Mouse (Mus musculus): ENCODE measurements around the gene Zfp410.

Gene Zfp410

DNA sequence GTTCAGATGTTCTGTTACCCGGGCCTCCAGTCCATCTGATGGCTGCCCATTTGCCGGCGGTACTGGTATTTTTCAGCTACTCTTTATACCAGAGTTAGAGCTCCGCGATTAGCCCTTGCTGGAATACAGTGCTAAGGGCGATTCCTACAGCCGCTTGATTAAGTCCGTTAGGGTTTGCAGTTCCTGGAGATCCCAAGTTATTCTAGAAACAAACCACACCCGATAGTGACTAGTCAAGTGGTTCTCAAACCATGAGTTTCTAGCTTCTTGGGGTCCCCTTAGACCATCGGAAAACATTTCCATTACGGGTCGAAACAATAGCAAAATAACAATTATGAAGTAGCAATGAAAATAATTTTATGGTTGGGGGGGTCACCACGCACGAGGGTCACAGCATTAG lies 32.3 kb upstream of the Zfp410 start:
- H3K36me3 ChIP-seq (ENCODE audit: insufficient read depth, low read length) = no peaks in the 10 kb centered on the region
- peaks cover 4% of the 10 kb centered on the region; the same call in 1 of the 2 replicates for H3K27me3 ChIP-seq (ENCODE audit: insufficient read depth, low read length)
- no peak for TF ChIP-seq POU5F1 (IDR thresholded peaks at IDR 0.05; ENCODE audit: borderline replicate concordance, low read length)
- TF ChIP-seq NANOG (IDR thresholded peaks at IDR 0.05; ENCODE audit: borderline replicate concordance, low read length) = no peak
- no peak for TF ChIP-seq CTCF (conservative IDR thresholded peaks at IDR 0.05; ENCODE audit: low read length)
- peaks cover 17% of the 10 kb centered on the region for H3K4me1 ChIP-seq (replicated peaks; ENCODE audit: low read depth, low read length)
- no peaks in the 10 kb centered on the region; the same call in 1 of the 2 replicates for H3K9me3 ChIP-seq (ENCODE audit: low read length)
- H3K4me3 ChIP-seq (replicated peaks; ENCODE audit: low read length) = peak overlapping the region; percentile 87

DNA sequence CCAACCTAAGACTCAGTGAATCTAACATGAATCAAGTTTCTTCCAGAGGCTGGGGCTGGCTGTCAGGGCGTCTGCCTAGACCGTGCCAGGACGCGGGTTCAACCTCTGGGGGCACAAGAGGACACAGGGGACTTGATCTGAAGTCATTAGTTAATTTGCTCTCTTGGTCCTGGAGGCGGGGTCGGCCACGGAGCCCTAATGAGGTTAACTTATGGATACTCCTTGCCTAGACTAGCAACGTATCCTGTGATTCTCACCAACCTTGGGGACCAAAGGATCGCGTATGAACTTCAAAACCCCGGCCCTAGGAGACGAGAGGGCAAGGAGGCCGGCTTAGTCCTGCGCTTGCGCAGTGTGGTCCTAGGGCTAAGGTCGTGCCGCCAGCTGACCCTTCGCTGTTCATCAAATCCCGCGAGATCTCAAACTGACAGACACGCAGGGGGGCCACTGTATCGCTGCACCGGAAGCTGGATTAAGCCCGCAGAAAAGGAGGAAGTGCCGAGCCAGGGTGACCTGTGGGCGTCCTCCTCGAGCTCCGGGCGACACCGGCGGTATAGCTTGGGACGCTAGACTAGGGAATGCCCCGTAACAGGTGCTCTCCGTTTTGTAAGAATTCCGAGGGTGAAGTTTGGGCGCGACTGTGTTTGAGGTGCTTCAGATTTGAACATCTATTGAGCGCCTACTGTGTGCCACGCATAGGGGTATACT lies 31.6 kb upstream of the Zfp410 start, which contains the start of gene Ptgr2:
Gene Ptgr2, plus strand, starts transcription at position 348 of the 708 bp plus-strand sequence.
- Histone ChIP-seq H3K36me3 (ENCODE audit: insufficient read depth, low read length) (no peaks in the 10 kb centered on the region), H3K4me3 (replicated peaks; ENCODE audit: low read length) (peak within 1 kb of the TSS; percentile 87), H3K9me3 (ENCODE audit: low read length) (no peaks in the 10 kb centered on the region; the same call in 1 of the 2 replicates), H3K27me3 (ENCODE audit: insufficient read depth, low read length) (peaks cover 4% of the 10 kb centered on the region; the same call in 1 of the 2 replicates), H3K4me1 (replicated peaks; ENCODE audit: low read depth, low read length) (peaks cover 17% of the 10 kb centered on the region)
- TF ChIP-seq POU5F1 (IDR thresholded peaks at IDR 0.05; ENCODE audit: borderline replicate concordance, low read length) (no peak), CTCF (conservative IDR thresholded peaks at IDR 0.05; ENCODE audit: low read length) (no peak), NANOG (IDR thresholded peaks at IDR 0.05; ENCODE audit: borderline replicate concordance, low read length) (no peak)

DNA sequence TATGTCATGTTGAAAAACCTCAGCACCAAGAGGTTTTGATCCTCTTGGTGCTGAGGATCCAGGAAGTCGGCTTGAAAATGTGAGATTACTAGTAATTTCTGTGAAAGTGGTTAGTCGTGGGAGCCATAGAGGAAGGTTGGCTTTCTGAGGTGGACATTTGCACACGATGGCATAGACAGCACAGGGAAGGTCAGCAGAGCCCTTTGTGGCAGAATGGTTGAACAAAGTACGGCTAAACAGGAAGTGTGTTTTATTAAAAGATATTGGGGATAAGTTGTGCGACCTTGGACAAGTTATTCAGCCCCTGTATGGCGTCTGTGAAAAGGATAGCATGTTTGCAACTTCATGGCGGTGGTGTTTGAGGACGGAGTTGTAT lies 31.1 kb upstream of the Zfp410 start:
- peaks cover 4% of the 10 kb centered on the region; the same call in 1 of the 2 replicates for H3K27me3 ChIP-seq (ENCODE audit: insufficient read depth, low read length)
- no peak for TF ChIP-seq CTCF (conservative IDR thresholded peaks at IDR 0.05; ENCODE audit: low read length)
- no peak for TF ChIP-seq NANOG (IDR thresholded peaks at IDR 0.05; ENCODE audit: borderline replicate concordance, low read length)
- no peak for TF ChIP-seq POU5F1 (IDR thresholded peaks at IDR 0.05; ENCODE audit: borderline replicate concordance, low read length)
- peak overlapping the region; percentile 87 for H3K4me3 ChIP-seq (replicated peaks; ENCODE audit: low read length)
- no peaks in the 10 kb centered on the region; the same call in 1 of the 2 replicates for H3K9me3 ChIP-seq (ENCODE audit: low read length)
- peaks cover 17% of the 10 kb centered on the region for H3K4me1 ChIP-seq (replicated peaks; ENCODE audit: low read depth, low read length)
- H3K36me3 ChIP-seq (ENCODE audit: insufficient read depth, low read length) = no peaks in the 10 kb centered on the region

DNA sequence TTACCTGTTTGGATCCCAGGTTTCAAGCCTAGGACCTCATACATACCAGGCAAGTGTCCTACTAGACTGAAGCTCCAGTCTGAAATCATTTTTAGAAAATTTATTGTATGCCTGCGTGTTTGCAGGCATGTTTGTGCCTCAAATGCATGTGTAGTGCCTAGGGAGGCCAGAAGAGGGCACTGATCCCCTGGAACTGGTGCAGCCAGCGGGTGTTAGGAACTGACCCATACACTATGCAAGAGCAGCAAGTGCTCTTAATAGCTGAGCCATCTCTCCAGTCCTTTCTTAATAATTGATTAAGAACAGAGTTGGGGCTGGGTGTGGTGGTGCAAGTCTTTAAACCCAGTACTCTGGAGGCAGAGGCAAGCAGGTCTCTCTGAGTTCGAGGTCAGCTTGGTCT lies 28.2 kb upstream of the Zfp410 start:
- Histone ChIP-seq H3K9me3 (ENCODE audit: low read length) (no peaks in the 10 kb centered on the region), H3K4me3 (replicated peaks; ENCODE audit: low read length) (no peak overlapping the region), H3K4me1 (replicated peaks; ENCODE audit: low read depth, low read length) (peaks cover 18% of the 10 kb centered on the region), H3K36me3 (ENCODE audit: insufficient read depth, low read length) (no peaks in the 10 kb centered on the region; the same call in 1 of the 2 replicates), H3K27me3 (ENCODE audit: insufficient read depth, low read length) (no peaks in the 10 kb centered on the region)
- TF ChIP-seq CTCF (conservative IDR thresholded peaks at IDR 0.05; ENCODE audit: low read length) (peak; percentile 95), POU5F1 (IDR thresholded peaks at IDR 0.05; ENCODE audit: borderline replicate concordance, low read length) (no peak)

DNA sequence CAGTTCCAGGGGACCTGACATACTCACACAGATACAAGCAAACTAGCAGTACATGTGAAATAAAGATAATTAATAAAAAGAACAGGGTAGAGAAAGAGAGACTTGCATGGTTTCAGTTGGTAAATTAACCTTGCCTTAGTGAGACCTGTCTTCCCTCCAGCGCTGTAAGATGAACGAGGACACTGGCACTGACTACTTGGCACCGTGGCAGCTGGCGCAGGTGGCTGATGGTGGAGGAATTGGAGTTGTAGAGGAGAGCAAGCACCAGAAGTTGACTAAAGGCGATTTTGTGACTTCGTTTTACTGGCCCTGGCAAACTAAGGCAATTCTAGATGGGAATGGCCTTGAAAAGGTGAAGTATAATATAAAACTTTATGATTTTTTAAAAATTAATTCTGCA lies 18.8 kb upstream of the Zfp410 start:
- Histone ChIP-seq H3K36me3 (ENCODE audit: insufficient read depth, low read length) (peaks cover 45% of the 10 kb centered on the region), H3K4me1 (replicated peaks; ENCODE audit: low read depth, low read length) (0 out of 2 replicates have a peak, but pooled peaks cover 5% of the 10 kb centered on the region), H3K27me3 (ENCODE audit: insufficient read depth, low read length) (no peaks in the 10 kb centered on the region), H3K9me3 (ENCODE audit: low read length) (no peaks in the 10 kb centered on the region), H3K4me3 (replicated peaks; ENCODE audit: low read length) (no peak overlapping the region)
- TF ChIP-seq NANOG (IDR thresholded peaks at IDR 0.05; ENCODE audit: borderline replicate concordance, low read length) (no peak), POU5F1 (IDR thresholded peaks at IDR 0.05; ENCODE audit: borderline replicate concordance, low read length) (no peak), CTCF (conservative IDR thresholded peaks at IDR 0.05; ENCODE audit: low read length) (no peak)

DNA sequence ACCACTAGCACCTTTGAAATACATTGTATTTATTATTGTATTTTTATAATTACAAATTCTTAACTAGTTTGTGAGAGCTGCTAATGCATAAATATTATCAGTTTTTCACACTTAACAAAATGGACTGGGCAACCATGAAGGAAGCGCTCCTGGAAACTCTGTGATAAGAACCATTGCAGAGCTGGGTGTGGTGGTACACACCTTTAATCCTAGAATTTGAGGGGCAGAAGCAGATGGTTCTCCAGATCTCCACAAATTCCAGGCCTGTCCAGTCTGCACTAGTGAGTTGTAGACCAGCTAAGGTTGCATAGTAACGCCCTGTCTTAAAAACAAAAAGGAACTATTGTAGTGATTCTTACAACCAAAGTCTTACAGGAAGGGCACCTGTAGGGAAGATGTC lies 17.4 kb upstream of the Zfp410 start:
- Histone ChIP-seq H3K9me3 (ENCODE audit: low read length) (no peaks in the 10 kb centered on the region), H3K27me3 (ENCODE audit: insufficient read depth, low read length) (no peaks in the 10 kb centered on the region), H3K36me3 (ENCODE audit: insufficient read depth, low read length) (peaks cover 44% of the 10 kb centered on the region), H3K4me3 (replicated peaks; ENCODE audit: low read length) (no peak overlapping the region), H3K4me1 (replicated peaks; ENCODE audit: low read depth, low read length) (no peaks in the 10 kb centered on the region)
- TF ChIP-seq POU5F1 (IDR thresholded peaks at IDR 0.05; ENCODE audit: borderline replicate concordance, low read length) = no peak
- no peak for TF ChIP-seq NANOG (IDR thresholded peaks at IDR 0.05; ENCODE audit: borderline replicate concordance, low read length)
- no peak for TF ChIP-seq CTCF (conservative IDR thresholded peaks at IDR 0.05; ENCODE audit: low read length)

DNA sequence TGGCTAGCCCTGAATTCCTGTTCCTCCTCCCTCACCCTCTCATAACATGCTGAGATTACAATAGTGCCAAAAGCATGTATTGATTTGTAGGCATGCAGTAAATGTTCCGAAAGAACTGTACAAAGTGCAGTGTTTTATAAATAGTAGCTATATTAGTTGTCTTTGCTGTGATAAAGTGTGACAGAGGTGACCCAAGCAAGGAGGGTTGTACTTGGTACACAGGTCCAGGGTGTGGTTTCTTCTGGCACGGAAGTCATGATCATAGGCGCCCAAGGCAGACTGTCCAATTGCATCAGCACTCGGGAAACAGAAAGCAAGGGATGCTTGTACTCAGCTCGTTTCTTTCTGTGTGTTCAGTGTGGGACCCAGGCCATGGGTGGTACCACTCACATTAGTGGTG lies 12.6 kb upstream of the Zfp410 start:
- Histone ChIP-seq H3K4me3 (replicated peaks; ENCODE audit: low read length) (no peak overlapping the region), H3K27me3 (ENCODE audit: insufficient read depth, low read length) (no peaks in the 10 kb centered on the region), H3K9me3 (ENCODE audit: low read length) (no peaks in the 10 kb centered on the region), H3K36me3 (ENCODE audit: insufficient read depth, low read length) (peaks cover 27% of the 10 kb centered on the region), H3K4me1 (replicated peaks; ENCODE audit: low read depth, low read length) (0 out of 2 replicates have a peak, but pooled peaks cover 2% of the 10 kb centered on the region)
- TF ChIP-seq NANOG (IDR thresholded peaks at IDR 0.05; ENCODE audit: borderline replicate concordance, low read length) (no peak), CTCF (conservative IDR thresholded peaks at IDR 0.05; ENCODE audit: low read length) (no peak), POU5F1 (IDR thresholded peaks at IDR 0.05; ENCODE audit: borderline replicate concordance, low read length) (no peak)

DNA sequence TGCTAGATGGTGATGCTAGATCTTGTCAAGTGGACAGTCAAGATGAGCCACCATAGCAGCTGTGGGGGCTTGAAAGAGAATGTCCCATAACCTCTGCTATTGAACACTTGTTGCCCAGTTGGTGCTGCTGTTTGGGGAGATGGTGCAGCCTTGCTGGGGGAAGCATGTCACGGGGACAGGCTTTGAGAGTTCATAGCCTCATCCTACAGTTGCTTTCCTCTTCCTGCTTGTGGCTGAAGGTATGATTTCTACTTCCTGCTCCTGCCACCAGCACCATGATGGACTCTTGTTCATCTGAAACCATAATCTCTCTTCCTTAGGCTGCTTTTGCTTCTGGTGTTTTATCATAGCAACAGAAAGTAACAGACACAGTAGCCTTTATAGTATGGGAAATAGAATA lies 12.1 kb upstream of the Zfp410 start:
- TF ChIP-seq NANOG (IDR thresholded peaks at IDR 0.05; ENCODE audit: borderline replicate concordance, low read length) (no peak), CTCF (conservative IDR thresholded peaks at IDR 0.05; ENCODE audit: low read length) (no peak), POU5F1 (IDR thresholded peaks at IDR 0.05; ENCODE audit: borderline replicate concordance, low read length) (no peak)
- 0 out of 2 replicates have a peak, but pooled peaks cover 2% of the 10 kb centered on the region for H3K4me1 ChIP-seq (replicated peaks; ENCODE audit: low read depth, low read length)
- no peaks in the 10 kb centered on the region for H3K9me3 ChIP-seq (ENCODE audit: low read length)
- H3K4me3 ChIP-seq (replicated peaks; ENCODE audit: low read length) = no peak overlapping the region
- H3K36me3 ChIP-seq (ENCODE audit: insufficient read depth, low read length) = peaks cover 27% of the 10 kb centered on the region
- no peaks in the 10 kb centered on the region for H3K27me3 ChIP-seq (ENCODE audit: insufficient read depth, low read length)
